Mouse (Mus musculus) E14TG2a.4 (cell line): ENCODE measurements around the gene Inpp5f.
"Not testable (repeated sequence)": the region's sequence is repeated elsewhere in the genome, so short reads cannot be mapped to it uniquely, and the experiment has no call there.

Experiments used
- H3K27me3 ChIP-seq: 2 replicates; pipeline ENCODE4 v1.6.1; 2014; ENCODE audit warnings: low read length, control low read depth; ENCODE audit not compliant: insufficient read depth
- H3K36me3 ChIP-seq: 2 replicates; pipeline ENCODE4 v1.6.1; 2014; ENCODE audit warnings: low read length, control low read depth; ENCODE audit not compliant: insufficient read depth
- H3K4me1 ChIP-seq: replicated peaks from 2 replicates; pipeline ENCODE4 v1.6.1; 2014; ENCODE audit warnings: low read depth, low read length, control low read depth
- H3K4me3 ChIP-seq: replicated peaks from 2 replicates; pipeline ENCODE4 v1.5.1; 2014; ENCODE audit warnings: mild to moderate bottlenecking, low read length
- H3K9me3 ChIP-seq: 2 replicates; pipeline ENCODE4 v1.6.1; 2014; ENCODE audit warnings: low read length, control low read depth
- CTCF ChIP-seq: conservative IDR thresholded peaks from 2 replicates; pipeline ENCODE4 v1.5.1; 2014; ENCODE audit warnings: low read length
- NANOG ChIP-seq: IDR thresholded peaks from 2 replicates; pipeline ENCODE4 v1.6.1; 2014; ENCODE audit warnings: borderline replicate concordance, low read length, mixed read lengths
- POU5F1 ChIP-seq: IDR thresholded peaks from 2 replicates; pipeline ENCODE4 v1.6.1; 2014; ENCODE audit warnings: low read length, borderline replicate concordance

Inpp5f gene

GRCm38 (mm10) chr7:128690070-128690469, 78.9 kb downstream of the Inpp5f start:
- no peak overlapping the region for H3K4me3 ChIP-seq
- H3K36me3 ChIP-seq = peaks cover 46% of the 10 kb centered on the region
- no peaks in the 10 kb centered on the region for H3K4me1 ChIP-seq
- peaks cover 60% of the 10 kb centered on the region for H3K9me3 ChIP-seq
- H3K27me3 ChIP-seq = no peaks in the 10 kb centered on the region
- TF ChIP-seq NANOG (no peak), POU5F1 (no peak), CTCF (peak; percentile 68)

- TF ChIP-seq POU5F1 = no peak
- TF ChIP-seq CTCF = no peak
- TF ChIP-seq NANOG = no peak
- Histone ChIP-seq H3K9me3 (peaks cover 53% of the 10 kb centered on the region), H3K36me3 (peaks cover 46% of the 10 kb centered on the region), H3K4me1 (no peaks in the 10 kb centered on the region), H3K4me3 (no peak overlapping the region), H3K27me3 (no peaks in the 10 kb centered on the region)
These were observed 79.7 kb downstream of the Inpp5f start for GRCm38 (mm10) chr7:128690796-128691195.

- Histone ChIP-seq H3K9me3 (peaks cover 39% of the 10 kb centered on the region), H3K4me1 (no peaks in the 10 kb centered on the region), H3K4me3 (no peak overlapping the region), H3K27me3 (no peaks in the 10 kb centered on the region), H3K36me3 (peaks cover 49% of the 10 kb centered on the region)
- no peak for TF ChIP-seq CTCF
- TF ChIP-seq NANOG = no peak
- TF ChIP-seq POU5F1 = no peak
These were observed 81.0 kb downstream of the Inpp5f start for GRCm38 (mm10) chr7:128692163-128692562.

GRCm38 (mm10) chr7:128694848-128695247, 83.7 kb downstream of the Inpp5f start:
- no peak for TF ChIP-seq CTCF
- H3K4me3 ChIP-seq = no peak overlapping the region
- H3K27me3 ChIP-seq = no peaks in the 10 kb centered on the region
- H3K36me3 ChIP-seq = peaks cover 75% of the 10 kb centered on the region
- peaks cover 12% of the 10 kb centered on the region for H3K9me3 ChIP-seq
- H3K4me1 ChIP-seq = no peaks in the 10 kb centered on the region

GRCm38 (mm10) chr7:128699959-128700358, 88.8 kb downstream of the Inpp5f start:
- H3K9me3 ChIP-seq = not testable (repeated sequence)

GRCm38 (mm10) chr7:128705735-128706134, 94.6 kb downstream of the Inpp5f start:
- Histone ChIP-seq H3K27me3 (no peaks in the 10 kb centered on the region), H3K9me3 (no peaks in the 10 kb centered on the region), H3K4me1 (0 out of 2 replicates have a peak, but pooled peaks cover 4% of the 10 kb centered on the region), H3K36me3 (peaks cover 98% of the 10 kb centered on the region), H3K4me3 (no peak overlapping the region)
- TF ChIP-seq CTCF = peak; percentile 100
- no peak for TF ChIP-seq NANOG

More at GRCm38 (mm10) chr7:128699959-128700358, 88.8 kb downstream of the Inpp5f start:
- H3K4me3 ChIP-seq, H3K4me1 ChIP-seq, H3K27me3 ChIP-seq: not testable (repeated sequence)
- peaks cover 94% of the 10 kb centered on the region for H3K36me3 ChIP-seq

GRCm38 (mm10) chr7:128717991-128718390, 106.9 kb downstream of the Inpp5f start:
- H3K4me1 ChIP-seq = no peaks in the 10 kb centered on the region
- peaks cover 97% of the 10 kb centered on the region for H3K36me3 ChIP-seq
- H3K4me3 ChIP-seq = no peak overlapping the region
- H3K9me3 ChIP-seq = no peaks in the 10 kb centered on the region
- H3K27me3 ChIP-seq = no peaks in the 10 kb centered on the region
- TF ChIP-seq POU5F1 (no peak), CTCF (no peak), NANOG (no peak)

- no peaks in the 10 kb centered on the region for H3K9me3 ChIP-seq
- H3K4me1 ChIP-seq = peaks cover 53% of the 10 kb centered on the region
- peak overlapping the region; percentile 43 for H3K4me3 ChIP-seq
- TF ChIP-seq POU5F1 (no peak), CTCF (peak; percentile 76), NANOG (no peak)
- H3K27me3 ChIP-seq = no peaks in the 10 kb centered on the region
- H3K36me3 ChIP-seq = peaks cover 49% of the 10 kb centered on the region
These were observed 113.6 kb downstream of the Inpp5f start for GRCm38 (mm10) chr7:128724761-128725160.

- Histone ChIP-seq H3K27me3 (no peaks in the 10 kb centered on the region), H3K9me3 (no peaks in the 10 kb centered on the region), H3K36me3 (peaks cover 46% of the 10 kb centered on the region), H3K4me1 (peaks cover 57% of the 10 kb centered on the region), H3K4me3 (peak overlapping the region; percentile 43)
- TF ChIP-seq POU5F1 (no peak), NANOG (no peak), CTCF (no peak)
These were observed 114.1 kb downstream of the Inpp5f start for GRCm38 (mm10) chr7:128725189-128725588.

GRCm38 (mm10) chr7:128726999-128727398, 115.9 kb downstream of the Inpp5f start:
- Histone ChIP-seq H3K4me3 (peak overlapping the region; percentile 30), H3K27me3 (no peaks in the 10 kb centered on the region), H3K9me3 (no peaks in the 10 kb centered on the region), H3K36me3 (peaks cover 30% of the 10 kb centered on the region), H3K4me1 (peaks cover 74% of the 10 kb centered on the region)
- no peak for TF ChIP-seq POU5F1
- TF ChIP-seq NANOG = no peak
- TF ChIP-seq CTCF = no peak
